Mouse (Mus musculus) midbrain, embryonic 10.5 days (tissue): Measurements from ENCODE around the gene Thg1l. TPM values are rescaled to one million over a fixed set of nuclear protein-coding genes. Genes with fewer than 3 reads are reported as not detected.

Experiments
- DNase-seq: peaks from one replicate; pipeline ENCODE4 v3.0.0-alpha.2; 2017; ENCODE audit warnings: low spot score
- H3K27ac ChIP-seq: fragments of 300-500 bp; sonication (generic); replicated peaks from 2 replicates; pipeline ENCODE4 v1.5.1; 2016; ENCODE audit warnings: mild to moderate bottlenecking
- H3K27me3 ChIP-seq: fragments of 300-500 bp; sonication (generic); 2 replicates; pipeline ENCODE4 v1.6.1; 2016; ENCODE audit warnings: low read depth, mild to moderate bottlenecking; ENCODE audit not compliant: poor library complexity, severe bottlenecking
- H3K36me3 ChIP-seq: fragments of 300-500 bp; sonication (generic); 2 replicates; pipeline ENCODE4 v1.6.1; 2016; ENCODE audit warnings: mild to moderate bottlenecking, moderate library complexity
- H3K4me1 ChIP-seq: fragments of 300-500 bp; sonication (generic); 2 replicates; pipeline ENCODE4 v1.6.1; 2016
- H3K4me3 ChIP-seq: fragments of 300-500 bp; sonication (generic); 2 replicates; pipeline ENCODE4 v1.5.1; 2016; ENCODE audit warnings: mild to moderate bottlenecking, moderate library complexity
- H3K9me3 ChIP-seq: fragments of 300-500 bp; sonication (generic); replicated peaks from 2 replicates; pipeline ENCODE4 v1.6.1; 2016; ENCODE audit warnings: mild to moderate bottlenecking
- WGBS: fragments of 180-500 bp; shearing (Covaris S2); methylation state at CpG from one replicate; pipeline ENCODE4 v1.1.7; 2016; 5-methylcytosine and 5-hydroxymethylcytosine counted together
- polyA plus RNA-seq: library from polyadenylated mRNA; unstranded; fragments of >200 nt; fragmentation: Nextera tagmentation; extraction: Ambion mirVana; gene quantifications from 2 replicates; pipeline ENCODE4 v1.2.1, GENCODE M21; 2016

The Thg1l gene
- polyA plus RNA-seq, 1 experiment from 2014 or later, result 18.3 TPM

GRCm38 (mm10) chr11:45946796-45947195, 8.5 kb downstream of the Thg1l start:
- H3K4me1 ChIP-seq, result peaks cover 21% of the 10 kb centered on the region
- no peak overlapping the region for H3K4me3 ChIP-seq
- 90% methylated on average over 4 of the region's 4 CpGs for WGBS
- DNase-seq, result no peak
- no peaks in the 10 kb centered on the region for H3K9me3 ChIP-seq
- H3K36me3 ChIP-seq, result peaks cover 36% of the 10 kb centered on the region
- no peaks in the 10 kb centered on the region for H3K27me3 ChIP-seq
- no peak overlapping the region for H3K27ac ChIP-seq

DNA sequence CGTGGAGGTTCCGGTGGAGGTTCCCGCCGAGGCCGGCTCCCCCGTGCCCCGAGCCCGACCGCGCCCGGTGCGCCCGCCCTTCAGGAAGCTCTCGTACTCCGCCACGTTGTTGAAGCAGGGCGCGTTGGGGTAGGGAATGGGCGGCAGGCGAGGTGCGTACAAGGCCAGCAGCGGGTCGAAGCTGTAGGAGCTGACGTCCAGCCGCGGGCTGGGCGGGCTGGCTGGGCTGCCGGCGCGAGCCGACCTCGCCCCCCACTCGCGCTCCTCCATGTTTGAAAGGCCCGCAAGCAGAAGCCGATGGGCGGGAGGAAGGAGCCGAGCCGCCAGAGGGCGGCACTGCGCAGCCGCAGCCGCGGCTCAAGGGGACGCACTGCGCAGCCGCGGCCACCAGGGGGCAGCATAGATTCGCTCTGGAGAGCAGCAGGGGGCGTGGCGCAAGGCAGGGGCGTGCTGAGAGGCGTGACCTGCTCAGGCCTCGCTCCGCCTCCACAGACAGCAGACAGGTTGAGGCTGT, 10.6 kb downstream of the Thg1l start, which contains the start of gene Lsm11:
Lsm11 (minus strand) TSS at position 293 of the 514 bp plus-strand sequence.
- Histone ChIP-seq H3K27me3 (no peaks in the 10 kb centered on the region), H3K27ac (peak within 1 kb of the TSS; percentile 93), H3K4me1 (peaks cover 26% of the 10 kb centered on the region), H3K36me3 (peaks cover 30% of the 10 kb centered on the region), H3K9me3 (no peaks in the 10 kb centered on the region), H3K4me3 (peak within 1 kb of the TSS; percentile 94)
- peak; percentile 96 for DNase-seq
- under 1% methylated on average over 55 of the region's 55 CpGs for WGBS

DNA sequence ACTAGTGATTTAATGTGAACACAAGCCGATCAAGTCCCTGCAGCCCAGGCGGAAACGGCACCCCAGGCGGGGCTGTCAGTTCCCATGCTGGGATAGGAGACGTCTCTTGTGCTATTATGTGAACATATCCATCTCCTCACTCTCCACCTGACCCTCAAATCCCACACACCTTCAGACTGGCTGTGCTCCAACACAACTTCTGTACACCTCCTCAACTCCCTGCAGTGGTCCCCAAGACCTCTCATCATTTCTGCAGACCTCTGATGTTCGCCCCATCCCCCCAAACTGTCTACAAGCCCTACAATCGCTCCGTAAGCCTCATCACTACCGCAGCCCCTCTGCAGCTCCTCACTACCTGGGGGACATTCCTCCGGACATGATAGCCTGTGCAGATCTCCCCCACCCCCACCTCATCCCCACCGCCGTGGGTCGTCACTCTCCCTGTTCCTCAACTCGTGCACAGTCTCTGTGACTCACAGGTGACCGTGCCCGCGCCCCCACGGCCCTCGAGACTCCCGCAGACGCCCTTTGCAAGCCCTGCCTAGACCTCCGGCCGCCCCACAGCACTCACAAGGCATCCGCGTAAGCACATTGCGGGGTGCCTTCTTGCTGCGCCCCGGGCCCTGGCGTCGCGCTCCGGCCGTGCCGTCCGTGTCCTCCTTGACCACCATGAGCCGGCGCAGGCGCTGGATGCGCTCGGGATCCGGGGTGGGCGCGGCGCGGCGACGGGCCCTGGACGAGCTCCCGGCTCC, 11.2 kb downstream of the Thg1l start:
- WGBS, result under 1% methylated on average over 49 of the region's 49 CpGs
- H3K4me3 ChIP-seq, result peak overlapping the region; percentile 94
- H3K36me3 ChIP-seq, result peaks cover 24% of the 10 kb centered on the region
- peak; percentile 30 for DNase-seq
- H3K4me1 ChIP-seq, result peaks cover 26% of the 10 kb centered on the region
- H3K9me3 ChIP-seq, result no peaks in the 10 kb centered on the region
- no peaks in the 10 kb centered on the region for H3K27me3 ChIP-seq
- peak overlapping the region; percentile 93 for H3K27ac ChIP-seq

DNA sequence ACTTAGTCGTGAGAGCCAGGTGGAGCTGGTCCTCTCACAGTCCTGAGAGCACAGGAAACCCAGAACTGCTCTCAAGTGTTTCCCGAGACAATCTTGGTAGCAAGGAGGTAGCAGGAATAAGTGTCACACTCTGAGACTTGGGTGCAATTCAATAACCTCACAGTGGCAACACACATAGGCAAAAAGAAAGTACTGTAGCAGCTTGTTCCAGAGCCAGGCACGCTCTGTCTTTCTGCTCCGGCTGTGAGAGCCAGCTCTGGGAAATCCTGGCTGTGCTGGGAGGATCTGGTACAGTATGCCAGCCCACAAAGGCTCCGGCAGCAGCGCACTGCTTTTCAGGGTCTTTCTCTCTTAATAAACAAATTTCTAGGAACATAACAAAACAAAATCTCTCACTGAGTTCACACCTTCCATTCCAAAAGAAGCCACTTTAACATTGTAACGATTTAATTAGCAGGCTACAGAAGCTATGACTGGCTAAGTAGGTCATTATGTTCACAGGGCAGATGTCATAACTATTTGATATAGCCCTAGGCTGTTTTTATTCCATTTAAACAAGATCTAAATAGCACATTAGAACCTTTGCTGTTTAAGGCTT, 12.1 kb downstream of the Thg1l start:
- Histone ChIP-seq H3K4me1 (peaks cover 26% of the 10 kb centered on the region), H3K27me3 (no peaks in the 10 kb centered on the region), H3K9me3 (no peaks in the 10 kb centered on the region), H3K27ac (0 out of 2 replicates have a peak overlapping the region, but pooled peaks have one; percentile 93), H3K4me3 (peak overlapping the region; percentile 94), H3K36me3 (peaks cover 16% of the 10 kb centered on the region)
- DNase-seq, result no peak
- WGBS, result 80% methylated on average over 7 of the region's 7 CpGs

DNA sequence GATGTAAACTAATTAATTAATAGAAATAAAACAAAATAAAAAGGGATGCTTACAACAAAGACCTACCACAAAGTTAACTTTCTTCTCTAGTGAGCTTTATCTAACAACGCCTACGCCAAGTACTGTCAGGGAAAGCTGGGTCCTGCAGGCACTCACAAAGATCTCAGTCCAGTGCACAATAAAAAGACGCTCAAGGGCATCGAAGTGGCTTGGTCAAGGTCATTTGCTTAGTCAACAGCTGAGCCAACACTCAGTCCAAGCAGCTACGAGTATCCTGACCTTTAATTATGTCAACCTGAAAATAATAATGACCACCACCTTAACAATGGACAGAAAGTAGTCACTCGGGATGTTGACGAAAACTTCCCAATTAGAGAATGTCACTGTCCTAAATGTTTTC, 13.0 kb downstream of the Thg1l start:
- no peak for DNase-seq
- Histone ChIP-seq H3K4me3 (no peak overlapping the region), H3K36me3 (peaks cover 17% of the 10 kb centered on the region), H3K27ac (no peak overlapping the region), H3K4me1 (peaks cover 26% of the 10 kb centered on the region), H3K9me3 (no peaks in the 10 kb centered on the region), H3K27me3 (no peaks in the 10 kb centered on the region)
- WGBS, result 92% methylated on average over 7 of the region's 7 CpGs

- H3K36me3 ChIP-seq, result peaks cover 50% of the 10 kb centered on the region
- no peak for DNase-seq
- 97% methylated on average over 8 of the region's 8 CpGs for WGBS
- H3K4me1 ChIP-seq, result peaks cover 22% of the 10 kb centered on the region
- H3K9me3 ChIP-seq, result no peaks in the 10 kb centered on the region
- no peaks in the 10 kb centered on the region for H3K27me3 ChIP-seq
- H3K27ac ChIP-seq, result no peak overlapping the region
- no peak overlapping the region for H3K4me3 ChIP-seq
These were observed 16.4 kb downstream of the Thg1l start for GRCm38 (mm10) chr11:45938917-45939316.

DNA sequence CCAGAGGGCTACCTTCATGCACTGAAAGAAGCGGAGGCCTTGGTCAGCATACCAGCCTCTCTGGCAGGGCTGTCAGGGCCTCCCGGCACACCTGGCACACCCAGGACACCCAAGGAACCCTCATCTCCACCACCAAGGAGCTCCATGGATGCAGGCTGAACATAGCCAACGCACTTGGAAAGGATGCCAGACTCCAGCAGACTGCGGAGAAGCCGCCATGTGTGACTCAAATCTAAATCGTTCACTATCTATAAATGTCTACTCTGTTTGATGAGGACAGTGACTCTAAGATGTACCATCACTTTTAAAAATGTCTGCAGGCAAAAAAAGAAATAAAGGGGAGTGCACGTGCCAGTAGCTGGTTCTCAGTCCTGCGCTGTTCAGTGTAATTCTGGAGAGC, 17.8 kb downstream of the Thg1l start:
- Histone ChIP-seq H3K9me3 (no peaks in the 10 kb centered on the region), H3K36me3 (peaks cover 65% of the 10 kb centered on the region), H3K4me3 (no peak overlapping the region), H3K27me3 (no peaks in the 10 kb centered on the region), H3K27ac (no peak overlapping the region), H3K4me1 (0 out of 2 replicates have a peak, but pooled peaks cover 8% of the 10 kb centered on the region)
- 95% methylated on average over 8 of the region's 8 CpGs for WGBS
- DNase-seq, result no peak

DNA sequence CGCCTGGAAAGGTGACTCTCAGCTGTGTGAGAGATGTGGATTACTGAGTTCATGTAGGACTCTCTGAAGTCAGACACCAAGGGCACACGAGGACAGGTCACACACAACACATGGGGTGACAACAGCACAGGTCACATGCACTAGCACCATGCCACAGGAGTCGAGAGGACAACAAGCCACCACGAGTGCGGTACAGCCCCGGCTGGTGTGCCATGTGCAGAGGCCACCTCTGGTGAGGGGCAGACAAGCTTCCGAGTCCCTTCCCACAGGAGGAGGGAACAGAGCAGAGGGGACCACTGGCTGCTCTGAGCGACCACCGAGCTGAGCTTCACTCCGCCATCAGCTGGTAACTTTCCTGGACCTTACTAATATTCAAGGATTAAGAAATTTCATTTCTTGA, 22.5 kb downstream of the Thg1l start:
- Histone ChIP-seq H3K27ac (no peak overlapping the region), H3K9me3 (no peaks in the 10 kb centered on the region), H3K27me3 (no peaks in the 10 kb centered on the region), H3K36me3 (peaks cover 79% of the 10 kb centered on the region), H3K4me3 (no peak overlapping the region), H3K4me1 (no peaks in the 10 kb centered on the region)
- no peak for DNase-seq
- 93% methylated on average over 10 of the region's 10 CpGs for WGBS

- Histone ChIP-seq H3K27ac (no peak overlapping the region), H3K27me3 (no peaks in the 10 kb centered on the region), H3K9me3 (no peaks in the 10 kb centered on the region), H3K4me1 (peaks cover 15% of the 10 kb centered on the region), H3K4me3 (no peak overlapping the region), H3K36me3 (peaks cover 47% of the 10 kb centered on the region)
- whole genome bisulfite sequencing, result 86% methylated on average over 10 of the region's 10 CpGs
- DNase-seq, result no peak
These were observed 25.8 kb downstream of the Thg1l start for GRCm38 (mm10) chr11:45929541-45929940.

DNA sequence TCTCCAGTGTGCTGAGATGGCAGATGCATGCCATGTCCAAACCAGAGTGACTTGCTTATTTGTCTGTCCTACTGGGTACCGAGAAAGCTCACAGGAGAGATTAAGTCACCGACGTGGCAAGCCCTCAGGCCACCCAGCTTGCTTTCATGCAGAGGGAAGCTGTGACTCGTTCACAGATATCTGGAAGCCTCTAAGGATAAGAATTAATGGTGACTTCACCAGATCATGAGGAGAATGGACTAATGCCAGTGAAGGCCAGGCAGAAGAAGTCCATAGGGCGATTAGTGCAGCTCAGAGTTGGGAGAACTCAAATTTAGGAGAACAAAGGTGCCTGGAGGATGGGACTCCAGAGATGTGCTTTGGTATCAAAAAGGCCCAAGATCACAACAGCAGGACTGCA, 27.8 kb downstream of the Thg1l start:
- Histone ChIP-seq H3K36me3 (peaks cover 26% of the 10 kb centered on the region), H3K27ac (no peak overlapping the region), H3K4me1 (peaks cover 18% of the 10 kb centered on the region), H3K27me3 (no peaks in the 10 kb centered on the region), H3K4me3 (no peak overlapping the region), H3K9me3 (no peaks in the 10 kb centered on the region)
- no peak for DNase-seq
- WGBS, result 62% methylated on average over 5 of the region's 5 CpGs

DNA sequence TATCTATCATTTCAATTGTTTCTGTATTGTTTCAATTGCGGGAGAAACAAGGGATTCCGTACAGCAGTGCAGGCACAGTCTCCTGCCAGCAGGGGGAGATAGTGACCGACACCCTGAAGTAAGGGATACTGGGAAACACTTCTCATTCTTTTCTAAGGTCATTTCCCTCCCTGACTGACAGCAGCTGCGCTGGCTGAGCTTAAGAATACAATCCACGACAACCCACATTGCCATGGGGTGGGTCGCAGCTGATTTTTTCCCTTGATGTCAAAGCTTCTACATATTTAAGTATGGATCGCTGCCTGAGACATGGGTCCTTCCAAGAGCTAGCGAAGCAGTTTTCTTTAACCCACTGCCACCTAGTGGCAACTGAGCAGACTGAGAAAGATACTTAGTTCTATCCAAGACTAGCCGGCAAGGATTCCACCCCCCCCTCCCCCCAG, 28.6 kb downstream of the Thg1l start:
- peak overlapping the region; percentile 55 for H3K4me3 ChIP-seq
- peak overlapping the region; percentile 83 for H3K27ac ChIP-seq
- peak; percentile 84 for DNase-seq
- WGBS, result under 1% methylated on average over 9 of the region's 9 CpGs
- H3K27me3 ChIP-seq, result no peaks in the 10 kb centered on the region
- peaks cover 20% of the 10 kb centered on the region for H3K36me3 ChIP-seq
- no peaks in the 10 kb centered on the region for H3K9me3 ChIP-seq
- H3K4me1 ChIP-seq, result peaks cover 26% of the 10 kb centered on the region

DNA sequence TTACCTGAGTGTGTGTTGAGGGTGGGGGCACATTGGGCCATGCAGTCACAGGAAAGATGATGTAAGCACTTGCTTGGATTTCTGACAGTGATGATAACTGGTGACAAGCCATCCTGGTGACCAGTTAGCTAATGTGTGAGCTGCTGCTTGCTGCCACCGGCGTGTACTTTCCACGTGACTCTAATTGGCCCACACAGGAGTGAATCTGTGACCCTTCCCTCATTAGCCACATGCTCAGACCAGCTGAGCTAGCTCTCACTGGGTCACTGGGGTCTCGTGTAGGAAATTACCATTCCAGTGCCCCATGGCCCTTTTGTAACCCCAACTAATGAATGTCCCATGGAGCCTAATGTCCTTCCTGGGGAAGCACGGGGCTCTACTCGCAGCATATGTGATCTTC, 29.9 kb downstream of the Thg1l start:
- Histone ChIP-seq H3K27ac (peak overlapping the region; percentile 83), H3K36me3 (peaks cover 10% of the 10 kb centered on the region), H3K4me1 (peaks cover 38% of the 10 kb centered on the region), H3K27me3 (no peaks in the 10 kb centered on the region), H3K4me3 (no peak overlapping the region), H3K9me3 (no peaks in the 10 kb centered on the region)
- WGBS, result 63% methylated on average over 6 of the region's 6 CpGs
- DNase-seq, result no peak

DNA sequence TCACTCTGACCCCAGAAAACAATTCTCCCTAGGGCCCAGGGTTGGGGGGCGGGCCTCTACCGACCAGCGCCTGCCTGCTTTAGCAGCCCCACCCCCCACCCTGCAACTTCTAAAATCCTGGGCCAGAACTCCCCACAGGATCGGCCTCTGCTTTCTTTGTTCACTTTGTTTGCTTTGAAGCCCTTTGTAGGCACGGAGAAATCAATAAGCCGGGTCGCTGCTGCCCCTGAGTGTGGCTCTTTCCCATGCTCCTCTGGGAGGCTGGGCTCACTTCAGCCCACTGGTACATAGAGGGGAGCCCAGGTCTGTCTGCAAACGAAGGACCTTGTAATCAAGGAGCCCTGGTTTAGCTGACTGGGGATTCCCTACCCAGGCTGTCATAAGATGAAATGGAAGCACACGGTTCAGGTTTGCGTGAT, 33.8 kb downstream of the Thg1l start:
- DNase-seq, result peak; percentile 75
- Histone ChIP-seq H3K36me3 (no peaks in the 10 kb centered on the region), H3K9me3 (no peaks in the 10 kb centered on the region), H3K4me1 (peaks cover 37% of the 10 kb centered on the region), H3K27ac (peak overlapping the region; percentile 86), H3K4me3 (peak overlapping the region; percentile 24), H3K27me3 (no peaks in the 10 kb centered on the region)
- WGBS, result 6% methylated on average over 10 of the region's 10 CpGs
